Mouse (Mus musculus): ENCODE measurements around the gene Vangl1.

DNA sequence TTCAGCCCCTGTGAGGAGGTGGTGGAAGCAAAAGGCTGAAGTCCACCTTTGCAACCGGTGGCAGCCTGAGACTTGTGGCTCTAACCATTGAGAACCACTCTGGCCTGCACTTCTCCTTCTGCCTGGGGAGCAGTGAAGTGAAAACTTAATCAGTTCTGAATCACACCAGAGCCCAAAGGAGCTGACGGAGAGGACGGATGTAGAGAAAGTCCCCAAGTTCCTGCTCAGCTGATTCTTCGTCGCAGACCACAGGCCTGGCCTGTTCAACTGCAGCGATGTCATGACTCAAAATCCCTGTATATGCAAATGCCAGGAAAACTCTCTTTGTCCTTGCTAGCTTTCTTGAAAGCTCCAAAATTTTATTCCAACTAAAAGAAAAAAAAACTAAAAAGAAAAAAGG is 80.8 kb downstream of the Vangl1 start:
- TF ChIP-seq TAL1 (IDR thresholded peaks at IDR 0.05; ENCODE audit: low read length) (no peak), GATA1 (IDR thresholded peaks at IDR 0.05; ENCODE audit: low read length) (no peak)

Measured in erythroblast, embryonic 14.5 days (primary cell).